Mouse (Mus musculus): ENCODE results near the gene Mpc2.

Gene Mpc2

DNA sequence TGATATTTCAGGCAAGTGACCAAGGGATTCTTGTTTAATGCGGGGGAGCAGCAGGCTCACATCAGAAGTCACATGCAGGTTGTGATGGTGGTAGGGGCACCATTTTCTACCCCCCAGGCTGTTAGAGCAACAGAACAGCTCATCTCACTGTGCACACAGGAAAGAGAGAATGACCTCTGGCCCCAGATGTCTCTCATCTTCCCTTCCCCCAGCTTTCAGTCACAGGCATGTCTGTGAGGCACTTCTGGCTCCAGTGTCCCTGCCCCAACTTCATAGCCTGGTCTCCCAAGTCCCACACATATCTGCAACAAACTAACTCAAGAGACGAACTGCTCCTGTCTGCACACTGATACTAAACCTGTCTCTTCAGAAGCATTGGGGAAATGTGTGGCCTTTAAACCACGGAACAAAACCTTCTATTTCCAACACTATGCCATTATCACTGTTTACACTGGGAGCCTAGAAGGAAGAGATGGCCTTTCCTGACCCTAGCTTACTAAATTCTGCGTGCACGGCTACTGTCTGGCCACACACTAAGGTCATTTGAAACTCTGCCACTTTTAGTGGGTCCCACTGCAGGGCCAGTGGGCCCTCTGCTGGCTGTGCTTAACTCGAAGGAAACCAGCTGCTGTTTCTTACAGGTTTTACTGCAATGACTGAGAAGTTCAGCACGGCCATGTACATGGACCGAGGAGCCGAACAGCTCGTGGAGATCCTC is 43.0 kb downstream of the Mpc2 start:
- no peak for DNase-seq (ENCODE audit: low spot score)

- no peak for DNase-seq (ENCODE audit: low spot score)
Observed at GRCm38 (mm10) chr1:165506303-165506702, 45.9 kb downstream of the Mpc2 start.

- no peak for DNase-seq (ENCODE audit: low spot score)
Observed at GRCm38 (mm10) chr1:165510161-165510560, 49.7 kb downstream of the Mpc2 start.

DNA sequence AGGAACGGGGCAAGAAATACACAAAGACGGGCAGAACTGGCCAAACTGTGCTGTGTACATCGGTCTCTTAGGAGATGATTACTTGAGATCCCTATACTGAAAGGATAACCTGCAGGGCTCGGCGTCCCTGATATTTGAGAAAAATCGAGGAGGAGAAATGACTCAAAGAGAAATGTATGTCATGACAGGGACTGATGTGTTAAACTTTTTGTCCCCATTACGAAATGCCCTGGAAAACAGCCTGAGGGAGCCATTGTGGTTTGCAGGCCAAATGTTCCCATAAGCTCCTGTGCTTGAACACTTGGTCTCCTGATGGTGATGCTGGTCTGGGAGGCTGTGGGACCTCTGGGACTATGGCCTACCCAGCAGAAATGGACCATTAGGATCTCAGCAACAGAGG is 60.3 kb downstream of the Mpc2 start:
- DNase-seq (ENCODE audit: low spot score), result no peak

Measured in layer of hippocampus, adult 9-10 months (tissue).